16 mouse cellular contexts compared by ENCODE assay signal in the genomic region with DNA sequence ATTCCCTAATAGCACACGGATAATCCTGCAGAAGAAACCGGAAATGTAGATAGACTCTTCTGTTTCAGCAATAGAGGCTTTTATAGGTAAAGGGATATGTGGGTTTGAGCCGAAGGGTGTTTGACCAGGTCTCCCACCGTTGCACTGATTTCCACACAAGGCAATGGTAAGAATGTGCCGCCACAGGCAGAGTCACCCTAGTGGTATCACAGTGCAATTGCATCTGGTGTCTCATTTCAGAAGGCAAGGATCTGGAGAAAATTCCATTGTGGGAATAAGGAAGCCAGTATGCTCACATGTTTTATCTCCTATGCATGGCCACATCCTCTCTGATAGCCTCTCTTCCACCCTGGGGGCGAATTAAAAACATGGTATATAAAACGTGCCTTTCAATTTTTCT.
DNase-seq lines count a peak whose midpoint lies in the region; ATAC-seq and TF ChIP-seq lines count a peak whose summit lies in the region.
"Had no signal": no experiment of that assay in that cellular context is flagged by ENCODE, and none has a peak within 500 bp of the region (broad histone marks: within the 10 kb centered on the region; RNA-seq: fewer than 3 reads in every experiment).

No protein-coding gene starts in this region.

- WGBS in kidney, adult 2 months: 87% methylated on average over 7 of the region's 7 CpGs
- 81% methylated on average over 7 of the region's 7 CpGs for WGBS in midbrain, postnatal 0 days
- whole genome bisulfite sequencing in midbrain, embryonic 14.5 days: 80% methylated on average over 7 of the region's 7 CpGs
- 81% methylated on average over 7 of the region's 7 CpGs for WGBS in limb, embryonic 10.5 days

- TF ChIP-seq CTCF in kidney, adult 2 months (conservative IDR thresholded peaks at IDR 0.05; ENCODE audit: insufficient read depth, insufficient read length, low read depth, low read length): peak; percentile 22; the same call in 1 of the 2 replicates
- peak; percentile 50 for TF ChIP-seq CTCF in midbrain, postnatal 0 days (IDR thresholded peaks at IDR 0.05)
- peak; percentile 27 to 60 (median 40) for TF ChIP-seq CTCF in MEL (IDR thresholded peaks at IDR 0.05 in 2 of 3, conservative IDR thresholded peaks at IDR 0.05 in 1 of 3; ENCODE audit: control insufficient read depth in 1 of 3, insufficient read depth in 1 of 3, low read depth in 2 of 3, low read length in 3 of 3, poor library complexity in 1 of 3, severe bottlenecking in 1 of 3)

- no peak for DNase-seq in kidney, adult 2 months
- DNase-seq in kidney, postnatal 36 days: no peak
- DNase-seq in midbrain, postnatal 0 days (ENCODE audit: low spot score): no peak
- no peak for DNase-seq in midbrain, embryonic 14.5 days
- no peak for DNase-seq in MEL (ENCODE audit: low read depth, low spot score)
- DNase-seq in thymus, postnatal 36 days: no peak
- DNase-seq in limb, embryonic 10.5 days (ENCODE audit: low spot score): no peak
- DNase-seq: adrenal gland, postnatal 36 days; cerebellum, adult 11 months; heart, postnatal 36 days; kidney, postnatal 10 days; left cerebral cortex, postnatal 4 days had no signal

- no peak overlapping the region for H3K4me2 ChIP-seq in midbrain, postnatal 0 days (ENCODE audit: low read depth, low read length, poor library complexity, severe bottlenecking)
- H3K4me2 ChIP-seq in midbrain, embryonic 14.5 days (ENCODE audit: low read length): no peak overlapping the region
- H3K4me2 ChIP-seq: embryonic facial prominence, embryonic 15.5 days; forebrain, embryonic 13.5 days had no signal

- TF ChIP-seq EP300 in MEL (IDR thresholded peaks at IDR 0.05; ENCODE audit: low read depth in 1 of 2, low read length in 2 of 2): no peak

- peak; percentile 7 for TF ChIP-seq RAD21 in MEL (IDR thresholded peaks at IDR 0.05; ENCODE audit: low read depth, low read length)

- H3K79me2 ChIP-seq in MEL (ENCODE audit: control insufficient read depth, insufficient read depth, low read length, poor library complexity): no peaks in the 10 kb centered on the region

- H3K4me3 ChIP-seq in kidney, adult 2 months (ENCODE audit: insufficient read depth, low read depth, low read length): no peak overlapping the region
- no peak overlapping the region for H3K4me3 ChIP-seq in midbrain, postnatal 0 days (ENCODE audit: low read depth, low read length)
- H3K4me3 ChIP-seq in midbrain, embryonic 14.5 days (replicated peaks; ENCODE audit: low read depth, low read length): no peak overlapping the region
- no peak overlapping the region for H3K4me3 ChIP-seq in MEL (ENCODE audit: control insufficient read depth in 1 of 2, insufficient read depth in 1 of 2, low read depth in 2 of 2, low read length in 2 of 2)
- no peak overlapping the region for H3K4me3 ChIP-seq in limb, embryonic 10.5 days
- H3K4me3 ChIP-seq: embryonic facial prominence, embryonic 15.5 days; forebrain, embryonic 13.5 days; midbrain, embryonic 10.5 days; myocyte had no signal

- ATAC-seq in midbrain, postnatal 0 days (ENCODE audit: low FRiP score): no peak
- no peak for ATAC-seq in midbrain, embryonic 14.5 days (ENCODE audit: low FRiP score, low TSS enrichment)
- ATAC-seq: forebrain, embryonic 13.5 days had no signal

- H3K4me1 ChIP-seq in kidney, adult 2 months (ENCODE audit: control insufficient read depth, insufficient read depth, low read length): no peaks in the 10 kb centered on the region
- no peaks in the 10 kb centered on the region for H3K4me1 ChIP-seq in midbrain, postnatal 0 days (ENCODE audit: insufficient read depth, low read length)
- H3K4me1 ChIP-seq in midbrain, embryonic 14.5 days (ENCODE audit: control insufficient read depth, insufficient read depth, low read length): 0 out of 2 replicates have a peak, but pooled peaks cover 5% of the 10 kb centered on the region
- peaks cover 0 to 23% of the 10 kb centered on the region in 2 experiments; a peak in 3 of 4 replicates for H3K4me1 ChIP-seq in MEL (ENCODE audit: control insufficient read depth in 1 of 2, insufficient read depth in 2 of 2, low read length in 2 of 2)
- peaks cover 23% of the 10 kb centered on the region for H3K4me1 ChIP-seq in limb, embryonic 10.5 days

- H3K9me3 ChIP-seq in midbrain, postnatal 0 days (ENCODE audit: low read length): no peaks in the 10 kb centered on the region
- no peaks in the 10 kb centered on the region for H3K9me3 ChIP-seq in midbrain, embryonic 14.5 days (ENCODE audit: control insufficient read depth, low read length)
- no peaks in the 10 kb centered on the region for H3K9me3 ChIP-seq in MEL (replicated peaks; ENCODE audit: insufficient read depth, low read length)
- H3K9me3 ChIP-seq in limb, embryonic 10.5 days (replicated peaks): no peaks in the 10 kb centered on the region
- H3K9me3 ChIP-seq: embryonic facial prominence, embryonic 15.5 days; forebrain, embryonic 13.5 days had no signal

- no peak overlapping the region for H3K9ac ChIP-seq in midbrain, postnatal 0 days (replicated peaks; ENCODE audit: low read length, poor library complexity, severe bottlenecking)
- H3K9ac ChIP-seq in midbrain, embryonic 14.5 days (replicated peaks; ENCODE audit: low read length): no peak overlapping the region
- H3K9ac ChIP-seq in MEL (ENCODE audit: control insufficient read depth, low read depth, low read length, poor library complexity, severe bottlenecking): no peak overlapping the region
- H3K9ac ChIP-seq: embryonic facial prominence, embryonic 15.5 days; forebrain, embryonic 13.5 days had no signal

- no peaks in the 10 kb centered on the region for H3K27me3 ChIP-seq in kidney, adult 2 months (replicated peaks; ENCODE audit: control insufficient read depth, insufficient read depth, low read length)
- no peaks in the 10 kb centered on the region for H3K27me3 ChIP-seq in midbrain, postnatal 0 days (ENCODE audit: insufficient read depth, low read length)
- H3K27me3 ChIP-seq in midbrain, embryonic 14.5 days (ENCODE audit: control insufficient read depth, insufficient read depth, low read length): no peaks in the 10 kb centered on the region
- H3K27me3 ChIP-seq in MEL (ENCODE audit: control insufficient read depth in 1 of 2, insufficient read depth in 2 of 2, low read length in 2 of 2): no peaks in the 10 kb centered on the region
- H3K27me3 ChIP-seq in limb, embryonic 10.5 days (ENCODE audit: low read depth, poor library complexity, severe bottlenecking): peaks cover 13% of the 10 kb centered on the region; the same call in 1 of the 2 replicates

- no peaks in the 10 kb centered on the region for H3K36me3 ChIP-seq in kidney, adult 2 months (ENCODE audit: control insufficient read depth, insufficient read depth, low read length)
- no peaks in the 10 kb centered on the region for H3K36me3 ChIP-seq in midbrain, postnatal 0 days (ENCODE audit: insufficient read depth, low read length)
- no peaks in the 10 kb centered on the region for H3K36me3 ChIP-seq in midbrain, embryonic 14.5 days (ENCODE audit: control insufficient read depth, insufficient read depth, low read length)
- peaks cover 0 to 5% of the 10 kb centered on the region in 2 experiments; a peak in 2 of 4 replicates for H3K36me3 ChIP-seq in MEL (ENCODE audit: control insufficient read depth in 1 of 2, insufficient read depth in 2 of 2, low read length in 2 of 2)
- no peaks in the 10 kb centered on the region for H3K36me3 ChIP-seq in limb, embryonic 10.5 days
- H3K36me3 ChIP-seq: embryonic facial prominence, embryonic 15.5 days; midbrain, embryonic 10.5 days had no signal

- no peak for TF ChIP-seq POLR2A in kidney, adult 2 months (IDR thresholded peaks at IDR 0.05; ENCODE audit: low read depth, low read length)
- TF ChIP-seq POLR2A in MEL (IDR thresholded peaks at IDR 0.05; ENCODE audit: control insufficient read depth in 1 of 2, insufficient read depth in 1 of 2, low read depth in 1 of 2, low read length in 2 of 2, poor library complexity in 1 of 2): no peak

- H3K27ac ChIP-seq in kidney, adult 2 months (ENCODE audit: insufficient read depth, low read depth, low read length): no peak overlapping the region
- H3K27ac ChIP-seq in midbrain, postnatal 0 days (ENCODE audit: low read depth, low read length): no peak overlapping the region
- H3K27ac ChIP-seq in midbrain, embryonic 14.5 days (replicated peaks; ENCODE audit: low read depth, low read length): no peak overlapping the region
- no peak overlapping the region for H3K27ac ChIP-seq in MEL (ENCODE audit: control insufficient read depth, low read depth, low read length)
- H3K27ac ChIP-seq in limb, embryonic 10.5 days: no peak overlapping the region
- H3K27ac ChIP-seq: embryonic facial prominence, embryonic 15.5 days; forebrain, embryonic 13.5 days; midbrain, embryonic 10.5 days had no signal

TF ChIP-seq in MEL, 35 proteins besides CTCF, POLR2A, EP300 and RAD21:
- TF ChIP-seq MYB (IDR thresholded peaks at IDR 0.05; ENCODE audit: low read depth, low read length) (no peak), ELF1 (IDR thresholded peaks at IDR 0.05; ENCODE audit: low read depth, low read length) (no peak), SMC3 (IDR thresholded peaks at IDR 0.05; ENCODE audit: low read depth, low read length) (0 out of 2 replicates have a peak, but pooled peaks have one; percentile 5), MEF2A (IDR thresholded peaks at IDR 0.05; ENCODE audit: extremely low read depth, insufficient replicate concordance, low read depth, low read length, poor library complexity, severe bottlenecking) (no peak)
